Mouse (Mus musculus): ENCODE measurements around the gene Ugt1a9. TPM values are rescaled to one million over a fixed set of nuclear protein-coding genes. Genes with fewer than 3 reads are reported as not detected.
A peak's percentile ranks its signal among the peaks of the same experiment; 100 is the strongest.
"Not testable (repeated sequence)": the region's sequence is repeated elsewhere in the genome, so short reads cannot be mapped to it uniquely, and the experiment has no call there.

Ugt1a9 gene
- total RNA-seq, 2 experiments from 2014 or later, result not detected

- no peak for DNase-seq
- intact Hi-C loops (cut with DNase I), result no loop called here
Measured at GRCm38 (mm10) chr1:88158430-88158829, 87.8 kb downstream of the Ugt1a9 start.

GRCm38 (mm10) chr1:88165711-88166110, 95.1 kb downstream of the Ugt1a9 start, which contains the start of gene Ugt1a5:
TSS of gene Ugt1a5 (plus strand) at chr1:88166012.
- DNase-seq, result no peak
- intact Hi-C loops (cut with DNase I), result no loop called here

GRCm38 (mm10) chr1:88172190-88172589, 101.6 kb downstream of the Ugt1a9 start:
- intact Hi-C loops (cut with DNase I); DNase-seq: not testable (repeated sequence)

GRCm38 (mm10) chr1:88179657-88180056, 109.1 kb downstream of the Ugt1a9 start:
- DNase-seq, result no peak
- intact Hi-C loops (cut with DNase I), result no loop called here

- DNase-seq, result no peak
- intact Hi-C loops (cut with DNase I), result no loop called here
Measured at GRCm38 (mm10) chr1:88186325-88186935, 115.8 kb downstream of the Ugt1a9 start.

GRCm38 (mm10) chr1:88192136-88192535, 121.5 kb downstream of the Ugt1a9 start:
- no peak for DNase-seq
- intact Hi-C loops (cut with DNase I), result no loop called here

GRCm38 (mm10) chr1:88195687-88196086, 125.1 kb downstream of the Ugt1a9 start:
- intact Hi-C loops (cut with DNase I), result no loop called here
- DNase-seq, result no peak

GRCm38 (mm10) chr1:88197443-88197842, 126.8 kb downstream of the Ugt1a9 start:
- intact Hi-C loops (cut with DNase I), result no loop called here
- DNase-seq, result no peak

- intact Hi-C loops (cut with DNase I), result no loop called here
- no peak for DNase-seq
Measured at GRCm38 (mm10) chr1:88199996-88200395, 129.4 kb downstream of the Ugt1a9 start.

- intact Hi-C loops (cut with DNase I), result no loop called here
Measured at GRCm38 (mm10) chr1:88200456-88200855, 129.9 kb downstream of the Ugt1a9 start, which contains the start of gene Ugt1a2. TSS of gene Ugt1a2 (plus strand) at chr1:88200601.

GRCm38 (mm10) chr1:88205294-88205922, 134.8 kb downstream of the Ugt1a9 start, which contains the start of gene Dnajb3:
TSS of gene Dnajb3 (minus strand) at chr1:88205782.
- intact Hi-C loops (cut with DNase I), result no loop called here
- DNase-seq, result peak; percentile 72 to 76

More at GRCm38 (mm10) chr1:88200456-88200855, 129.9 kb downstream of the Ugt1a9 start, which contains the start of gene Ugt1a2:
- DNase-seq, result no peak

- no peak for DNase-seq
- intact Hi-C loops (cut with DNase I), result no loop called here
Measured at GRCm38 (mm10) chr1:88206843-88207479, 136.4 kb downstream of the Ugt1a9 start.

GRCm38 (mm10) chr1:88211812-88212211, 141.2 kb downstream of the Ugt1a9 start, which contains the start of gene Ugt1a1:
TSS of gene Ugt1a1 (plus strand) at chr1:88211959.
- DNase-seq, result peak in 1 of 2 experiments; percentile 10
- intact Hi-C loops (cut with DNase I), result no loop called here

- intact Hi-C loops (cut with DNase I), result no loop called here
- DNase-seq, result peak in 1 of 2 experiments; percentile 4
Measured at GRCm38 (mm10) chr1:88212341-88213045, 141.9 kb downstream of the Ugt1a9 start.

- no peak for DNase-seq
- intact Hi-C loops (cut with DNase I), result no loop called here
Measured at GRCm38 (mm10) chr1:88213061-88213460, 142.5 kb downstream of the Ugt1a9 start.

- DNase-seq, result peak in 1 of 2 experiments; percentile 4
- intact Hi-C loops (cut with DNase I), result no loop called here
Measured at GRCm38 (mm10) chr1:88213766-88214461, 143.3 kb downstream of the Ugt1a9 start.

GRCm38 (mm10) chr1:88214462-88214952, 143.9 kb downstream of the Ugt1a9 start:
- intact Hi-C loops (cut with DNase I), result no loop called here
- DNase-seq, result peak in 1 of 2 experiments; percentile 2

- intact Hi-C loops (cut with DNase I), result no loop called here
- no peak for DNase-seq
Measured at GRCm38 (mm10) chr1:88215466-88216380, 145.1 kb downstream of the Ugt1a9 start.

- DNase-seq, result no peak
- intact Hi-C loops (cut with DNase I), result no loop called here
Measured at GRCm38 (mm10) chr1:88216551-88216950, 146.0 kb downstream of the Ugt1a9 start.
